Mouse (Mus musculus): ENCODE data around the gene Nr6a1. TPM values are rescaled to one million over a fixed set of nuclear protein-coding genes. Genes with fewer than 3 reads are reported as not detected.

Nr6a1 gene
- total and polyA plus RNA-seq, 3 experiments: 0.81 to 12.0 (median 7.7) TPM

GRCm38 (mm10) chr2:38914965-38915364 lies 12.5 kb downstream of the Nr6a1 start:
- Histone ChIP-seq H3K9me3 (replicated peaks) (no peaks in the 10 kb centered on the region), H3K36me3 (replicated peaks) (no peaks in the 10 kb centered on the region), H3K4me1 (ENCODE audit: insufficient read depth, low read depth, low read length) (no peaks in the 10 kb centered on the region; the same call in 1 of the 2 replicates), H3K27me3 (ENCODE audit: insufficient read depth, low read length) (no peaks in the 10 kb centered on the region), H3K4me3 (ENCODE audit: low read depth, low read length) (no peak overlapping the region)
- TF ChIP-seq GATA1 (IDR thresholded peaks at IDR 0.05; ENCODE audit: borderline replicate concordance, low read length): no peak
- no peak for TF ChIP-seq CTCF (IDR thresholded peaks at IDR 0.05; ENCODE audit: low read depth, low read length)
- ATAC-seq (ENCODE audit: extremely low read depth, insufficient number of reproducible peaks, low FRiP score, poor library complexity, severe bottlenecking): no peak
- no peak for DNase-seq (ENCODE audit: low spot score)

DNA sequence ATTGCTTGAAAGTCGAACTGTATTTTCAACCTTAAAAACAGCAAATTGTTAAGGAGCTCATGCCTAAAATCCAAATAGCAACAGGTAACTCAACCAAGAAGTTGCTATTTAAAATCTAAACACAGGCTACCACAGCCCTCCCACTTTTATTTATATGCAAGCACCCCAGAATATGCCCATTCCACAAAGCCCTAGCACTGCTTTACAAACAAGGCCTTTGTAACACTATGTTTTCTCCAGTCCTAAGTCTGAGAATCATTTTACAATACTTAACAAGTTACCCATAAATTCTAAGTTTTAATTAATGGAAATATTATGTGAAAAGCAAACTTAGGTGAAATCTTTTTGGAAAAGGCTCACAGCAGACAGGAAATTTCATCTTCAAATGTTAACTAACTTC lies 13.0 kb downstream of the Nr6a1 start:
- Histone ChIP-seq H3K4me1 (ENCODE audit: insufficient read depth, low read depth, low read length) (no peaks in the 10 kb centered on the region; the same call in 1 of the 2 replicates), H3K9me3 (replicated peaks) (no peaks in the 10 kb centered on the region), H3K36me3 (replicated peaks) (no peaks in the 10 kb centered on the region), H3K4me3 (ENCODE audit: low read depth, low read length) (no peak overlapping the region), H3K27me3 (ENCODE audit: insufficient read depth, low read length) (no peaks in the 10 kb centered on the region)
- TF ChIP-seq GATA2 (IDR thresholded peaks at IDR 0.05; ENCODE audit: borderline replicate concordance, low read depth, low read length) (no peak), GATA1 (IDR thresholded peaks at IDR 0.05; ENCODE audit: borderline replicate concordance, low read length) (no peak), CTCF (IDR thresholded peaks at IDR 0.05; ENCODE audit: low read depth, low read length) (no peak), TAL1 (conservative IDR thresholded peaks at IDR 0.05; ENCODE audit: low read depth, low read length) (no peak), POLR2AphosphoS5 (IDR thresholded peaks at IDR 0.05; ENCODE audit: insufficient replicate concordance, low read depth, low read length) (no peak)
- no peak for DNase-seq (ENCODE audit: low spot score)
- no peak for ATAC-seq (ENCODE audit: extremely low read depth, insufficient number of reproducible peaks, low FRiP score, poor library complexity, severe bottlenecking)

DNA sequence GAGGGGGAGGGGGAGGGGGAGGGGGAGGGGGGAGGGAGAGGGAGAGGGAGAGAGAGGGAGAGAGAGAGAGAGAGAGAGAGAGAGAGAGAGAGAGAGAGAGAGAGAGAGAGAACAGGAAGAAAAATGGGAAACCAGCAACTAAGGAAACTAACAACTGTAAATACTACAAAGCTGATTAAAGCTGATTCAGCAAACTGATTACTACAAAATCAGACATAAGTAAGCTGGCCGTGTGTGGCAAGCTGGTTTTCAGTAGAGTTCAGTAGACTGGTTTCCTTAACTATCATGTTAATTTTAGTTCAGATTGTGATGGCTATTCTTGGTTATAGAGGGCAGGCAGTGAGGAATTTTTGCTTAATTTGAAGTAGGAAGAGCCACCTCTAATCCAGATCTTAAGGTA lies 18.9 kb downstream of the Nr6a1 start:
- Histone ChIP-seq H3K27me3 (ENCODE audit: insufficient read depth, low read length) (no peaks in the 10 kb centered on the region), H3K36me3 (replicated peaks) (no peaks in the 10 kb centered on the region), H3K9me3 (replicated peaks) (no peaks in the 10 kb centered on the region), H3K4me1 (ENCODE audit: insufficient read depth, low read depth, low read length) (no peaks in the 10 kb centered on the region), H3K4me3 (ENCODE audit: low read depth, low read length) (no peak overlapping the region)
- ATAC-seq (ENCODE audit: extremely low read depth, insufficient number of reproducible peaks, low FRiP score, poor library complexity, severe bottlenecking) (no peak), DNase-seq (ENCODE audit: low spot score) (no peak)
- no peak for TF ChIP-seq GATA1 (IDR thresholded peaks at IDR 0.05; ENCODE audit: borderline replicate concordance, low read length)
- no peak for TF ChIP-seq POLR2AphosphoS5 (IDR thresholded peaks at IDR 0.05; ENCODE audit: insufficient replicate concordance, low read depth, low read length)
- no peak for TF ChIP-seq CTCF (IDR thresholded peaks at IDR 0.05; ENCODE audit: low read depth, low read length)
- no peak for TF ChIP-seq GATA2 (IDR thresholded peaks at IDR 0.05; ENCODE audit: borderline replicate concordance, low read depth, low read length)
- no peak for TF ChIP-seq TAL1 (conservative IDR thresholded peaks at IDR 0.05; ENCODE audit: low read depth, low read length)

DNA sequence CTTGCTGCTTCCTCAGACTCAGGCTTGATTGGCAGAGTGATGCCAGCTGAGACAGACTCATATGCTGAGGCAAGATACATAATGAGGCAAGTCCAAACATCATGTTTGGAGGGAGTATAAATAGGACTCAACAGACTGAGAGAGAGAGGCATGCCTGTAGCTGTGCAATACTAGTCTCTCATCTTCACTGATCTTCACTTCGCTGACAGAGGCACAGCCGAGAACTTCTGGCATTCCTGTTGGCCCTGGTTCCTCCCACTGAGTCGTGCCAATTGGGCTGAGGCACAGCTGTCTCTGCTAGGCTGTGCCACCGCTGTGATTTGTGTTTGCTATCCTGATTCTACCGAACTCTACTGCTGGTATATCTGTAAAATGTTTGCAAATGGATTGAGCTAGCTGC lies 21.4 kb downstream of the Nr6a1 start:
- no peaks in the 10 kb centered on the region for H3K36me3 ChIP-seq (replicated peaks)
- TF ChIP-seq CTCF (IDR thresholded peaks at IDR 0.05; ENCODE audit: low read depth, low read length) (no peak), GATA2 (IDR thresholded peaks at IDR 0.05; ENCODE audit: borderline replicate concordance, low read depth, low read length) (no peak), TAL1 (conservative IDR thresholded peaks at IDR 0.05; ENCODE audit: low read depth, low read length) (no peak)
- ATAC-seq (ENCODE audit: extremely low read depth, insufficient number of reproducible peaks, low FRiP score, poor library complexity, severe bottlenecking) (no peak), DNase-seq (ENCODE audit: low spot score) (no peak)
- no peaks in the 10 kb centered on the region for H3K9me3 ChIP-seq (replicated peaks)
- H3K27me3 ChIP-seq (ENCODE audit: insufficient read depth, low read length): no peaks in the 10 kb centered on the region
- peaks cover 3% of the 10 kb centered on the region; the same call in 1 of the 2 replicates for H3K4me1 ChIP-seq (ENCODE audit: insufficient read depth, low read depth, low read length)
- no peak overlapping the region for H3K4me3 ChIP-seq (ENCODE audit: low read depth, low read length)

DNA sequence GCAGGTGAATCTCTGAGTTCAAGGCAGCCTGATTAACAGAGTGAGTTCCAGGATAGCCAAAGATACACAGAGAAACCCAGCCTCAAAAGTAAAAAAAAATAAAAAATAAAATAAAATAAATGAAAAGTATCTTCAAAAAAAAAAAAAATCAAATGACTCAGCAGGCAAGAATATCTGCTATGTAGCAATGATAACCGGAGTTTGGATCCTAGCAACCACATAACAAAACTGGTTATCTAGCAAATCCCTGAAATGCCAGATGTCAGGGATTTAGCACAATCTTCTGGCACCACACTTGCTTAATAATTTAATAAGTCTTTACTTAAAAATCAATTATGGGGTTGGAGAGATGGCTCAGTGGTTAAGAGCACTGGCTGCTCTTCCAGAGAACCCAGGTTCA lies 23.2 kb downstream of the Nr6a1 start:
- no peaks in the 10 kb centered on the region for H3K9me3 ChIP-seq (replicated peaks)
- no peak overlapping the region for H3K4me3 ChIP-seq (ENCODE audit: low read depth, low read length)
- TF ChIP-seq GATA1 (IDR thresholded peaks at IDR 0.05; ENCODE audit: borderline replicate concordance, low read length) (no peak), POLR2AphosphoS5 (IDR thresholded peaks at IDR 0.05; ENCODE audit: insufficient replicate concordance, low read depth, low read length) (no peak), TAL1 (conservative IDR thresholded peaks at IDR 0.05; ENCODE audit: low read depth, low read length) (no peak), CTCF (IDR thresholded peaks at IDR 0.05; ENCODE audit: low read depth, low read length) (no peak), GATA2 (IDR thresholded peaks at IDR 0.05; ENCODE audit: borderline replicate concordance, low read depth, low read length) (no peak)
- no peaks in the 10 kb centered on the region for H3K36me3 ChIP-seq (replicated peaks)
- ATAC-seq (ENCODE audit: extremely low read depth, insufficient number of reproducible peaks, low FRiP score, poor library complexity, severe bottlenecking) (no peak), DNase-seq (ENCODE audit: low spot score) (no peak)
- no peaks in the 10 kb centered on the region for H3K27me3 ChIP-seq (ENCODE audit: insufficient read depth, low read length)
- peaks cover 3% of the 10 kb centered on the region; the same call in 1 of the 2 replicates for H3K4me1 ChIP-seq (ENCODE audit: insufficient read depth, low read depth, low read length)

DNA sequence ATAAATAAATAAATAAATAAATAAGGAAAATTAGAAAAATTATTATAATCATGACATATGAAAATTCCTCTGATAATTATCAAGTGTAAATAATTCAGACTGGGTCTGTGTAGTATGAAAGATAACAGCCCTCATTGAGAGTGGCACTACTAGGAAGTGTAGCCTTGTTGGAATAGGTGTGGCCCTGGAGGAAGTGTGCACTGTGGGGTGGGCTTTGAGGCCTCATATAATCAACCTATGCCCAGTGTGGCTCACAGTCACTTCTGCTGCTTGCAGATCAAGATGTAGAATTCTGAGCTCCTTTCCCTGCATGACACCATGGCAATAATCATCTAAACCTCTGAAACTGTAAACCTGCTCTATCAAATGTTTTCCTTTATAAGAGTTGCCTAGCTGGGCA lies 24.6 kb downstream of the Nr6a1 start:
- ATAC-seq (ENCODE audit: extremely low read depth, insufficient number of reproducible peaks, low FRiP score, poor library complexity, severe bottlenecking) (no peak), DNase-seq (ENCODE audit: low spot score) (no peak)
- no peaks in the 10 kb centered on the region for H3K9me3 ChIP-seq (replicated peaks)
- TF ChIP-seq GATA2 (IDR thresholded peaks at IDR 0.05; ENCODE audit: borderline replicate concordance, low read depth, low read length) (no peak), CTCF (IDR thresholded peaks at IDR 0.05; ENCODE audit: low read depth, low read length) (no peak), TAL1 (conservative IDR thresholded peaks at IDR 0.05; ENCODE audit: low read depth, low read length) (no peak), POLR2AphosphoS5 (IDR thresholded peaks at IDR 0.05; ENCODE audit: insufficient replicate concordance, low read depth, low read length) (no peak), GATA1 (IDR thresholded peaks at IDR 0.05; ENCODE audit: borderline replicate concordance, low read length) (no peak)
- H3K4me1 ChIP-seq (ENCODE audit: insufficient read depth, low read depth, low read length): peaks cover 3% of the 10 kb centered on the region; the same call in 1 of the 2 replicates
- no peaks in the 10 kb centered on the region for H3K27me3 ChIP-seq (ENCODE audit: insufficient read depth, low read length)
- H3K36me3 ChIP-seq (replicated peaks): no peaks in the 10 kb centered on the region
- H3K4me3 ChIP-seq (ENCODE audit: low read depth, low read length): no peak overlapping the region
